Mouse (Mus musculus) CH12.LX (cell line): ENCODE data around the gene Egln2. TPM values are rescaled to one million over a fixed set of nuclear protein-coding genes. Genes with fewer than 3 reads are reported as not detected.
A peak's percentile ranks its signal among the peaks of the same experiment; 100 is the strongest.

Source experiments
- DNase-seq: peaks from one replicate; pipeline ENCODE4 v3.0.0-alpha.2; 2013; ENCODE audit errors: extremely low read depth
- H3K27ac ChIP-seq: 2 replicates; pipeline ENCODE4 v1.5.1; 2012; ENCODE audit warnings: low read depth, mild to moderate bottlenecking, control low read depth, moderate library complexity; ENCODE audit not compliant: insufficient read depth
- H3K27me3 ChIP-seq: replicated peaks from 2 replicates; pipeline ENCODE3; 2012; ENCODE audit warnings: inconsistent platforms
- H3K36me3 ChIP-seq, 2 experiments: replicated peaks in 1 of 2; 2 replicates each; pipeline versions ENCODE3 to v1.6.1; 2012; ENCODE audit warnings: inconsistent platforms in 1 of 2, low read length in 1 of 2, mild to moderate bottlenecking in 1 of 2, mixed read lengths in 1 of 2, moderate library complexity in 1 of 2; ENCODE audit not compliant: control insufficient read depth in 1 of 2, insufficient read depth in 1 of 2
- H3K4me1 ChIP-seq, 2 experiments: 2 replicates each; pipeline ENCODE4 v1.6.1; 2012; ENCODE audit warnings: inconsistent platforms in 1 of 2, moderate library complexity in 1 of 2; ENCODE audit not compliant: insufficient read depth in 2 of 2, control insufficient read depth in 1 of 2
- H3K4me2 ChIP-seq: 2 replicates; pipeline ENCODE4 v1.6.1; 2012; ENCODE audit warnings: low read depth, mild to moderate bottlenecking, control low read depth; ENCODE audit not compliant: poor library complexity, insufficient read depth, severe bottlenecking
- H3K4me3 ChIP-seq, 3 experiments: fragments of 150-350 bp in 1 of 3; sonication (generic) in 1 of 3; replicated peaks in 1 of 3; 2 replicates each; pipeline versions ENCODE3 to v1.5.1; 2011 to 2012; ENCODE audit warnings: low read depth in 2 of 3, low read length in 2 of 3, mild to moderate bottlenecking in 2 of 3, moderate library complexity in 2 of 3, control low read depth in 1 of 3, improper control_type of control experiment in 1 of 3, inconsistent platforms in 1 of 3, mixed read lengths in 1 of 3; ENCODE audit not compliant: poor library complexity in 1 of 3
- H3K79me2 ChIP-seq: replicated peaks from 2 replicates; pipeline ENCODE4 v1.6.1; 2012; ENCODE audit warnings: mild to moderate bottlenecking, moderate library complexity; ENCODE audit not compliant: control insufficient read depth, poor library complexity, insufficient read depth, severe bottlenecking; ENCODE audit errors: extremely low read depth
- H3K9ac ChIP-seq: 2 replicates; pipeline ENCODE4 v1.6.1; 2012; ENCODE audit warnings: low read depth, mild to moderate bottlenecking, control low read depth, moderate library complexity; ENCODE audit not compliant: insufficient read depth
- H3K9me3 ChIP-seq: replicated peaks from 2 replicates; pipeline ENCODE3; 2012; ENCODE audit warnings: low read length, inconsistent platforms, mixed read lengths
- CTCF ChIP-seq, 2 experiments: IDR thresholded peaks in 1 of 2; conservative IDR thresholded peaks in 1 of 2; 2 replicates each; pipeline ENCODE4 v1.5.1; 2011 to 2012; ENCODE audit warnings: low read depth in 2 of 2, low read length in 2 of 2, improper control_type of control experiment in 1 of 2, inconsistent platforms in 1 of 2, mild to moderate bottlenecking in 1 of 2, moderate library complexity in 1 of 2
- E2F4 ChIP-seq: IDR thresholded peaks from 2 replicates; pipeline ENCODE4 v1.6.1; 2011; ENCODE audit warnings: low read depth, low read length, improper control_type of control experiment; ENCODE audit not compliant: insufficient replicate concordance
- ELF1 ChIP-seq: IDR thresholded peaks from 2 replicates; pipeline ENCODE4 v1.6.1; 2014; ENCODE audit warnings: low read depth, mild to moderate bottlenecking, inconsistent platforms, low read length, improper control_type of control experiment
- ETS1 ChIP-seq: conservative IDR thresholded peaks from 2 replicates; pipeline ENCODE4 v1.6.1; 2012; ENCODE audit warnings: low read depth, mild to moderate bottlenecking, inconsistent platforms, low read length, improper control_type of control experiment, moderate library complexity
- IRF4 ChIP-seq: IDR thresholded peaks from 2 replicates; pipeline ENCODE4 v1.6.1; 2014; ENCODE audit warnings: low read depth, mild to moderate bottlenecking, inconsistent platforms, low read length, improper control_type of control experiment
- JUN ChIP-seq: IDR thresholded peaks from 2 replicates; pipeline ENCODE4 v1.6.1; 2011; ENCODE audit warnings: low read depth, mild to moderate bottlenecking, low read length, improper control_type of control experiment, moderate library complexity; ENCODE audit not compliant: insufficient read depth
- JUND ChIP-seq: conservative IDR thresholded peaks from 2 replicates; pipeline ENCODE4 v1.6.1; 2011; ENCODE audit warnings: low read depth, low read length, improper control_type of control experiment
- KAT2A ChIP-seq: IDR thresholded peaks from 2 replicates; pipeline ENCODE4 v1.6.1; 2012; ENCODE audit warnings: low read length, improper control_type of control experiment, inconsistent platforms; ENCODE audit not compliant: insufficient replicate concordance
- MAFK ChIP-seq: IDR thresholded peaks from 2 replicates; pipeline ENCODE4 v1.6.1; 2011; ENCODE audit warnings: low read length, improper control_type of control experiment; ENCODE audit not compliant: insufficient replicate concordance
- MAX ChIP-seq: IDR thresholded peaks from 2 replicates; pipeline ENCODE4 v1.6.1; 2011; ENCODE audit warnings: low read length, improper control_type of control experiment
- MAZ ChIP-seq: IDR thresholded peaks from 2 replicates; pipeline ENCODE4 v1.6.1; 2012; ENCODE audit warnings: low read depth, mild to moderate bottlenecking, inconsistent platforms, low read length, improper control_type of control experiment, moderate library complexity
- MEF2A ChIP-seq: IDR thresholded peaks from 2 replicates; pipeline ENCODE4 v1.6.1; 2014; ENCODE audit warnings: low read depth, mild to moderate bottlenecking, inconsistent platforms, low read length, improper control_type of control experiment, borderline replicate concordance
- POLR2AphosphoS2 ChIP-seq: IDR thresholded peaks from 2 replicates; pipeline ENCODE4 v1.6.1; 2011; ENCODE audit warnings: low read depth, low read length, improper control_type of control experiment
- RAD21 ChIP-seq: IDR thresholded peaks from 2 replicates; pipeline ENCODE4 v1.6.1; 2011; ENCODE audit warnings: low read depth, mild to moderate bottlenecking, low read length, improper control_type of control experiment, moderate library complexity
- SMC3 ChIP-seq: IDR thresholded peaks from 2 replicates; pipeline ENCODE4 v1.6.1; 2011; ENCODE audit warnings: low read depth, low read length, improper control_type of control experiment
- TBP ChIP-seq: conservative IDR thresholded peaks from 2 replicates; pipeline ENCODE4 v1.6.1; 2011; ENCODE audit warnings: low read depth, low read length, improper control_type of control experiment
- TCF12 ChIP-seq: IDR thresholded peaks from 2 replicates; pipeline ENCODE4 v1.6.1; 2014; ENCODE audit warnings: low read depth, mild to moderate bottlenecking, inconsistent platforms, low read length, improper control_type of control experiment
- USF1 ChIP-seq: IDR thresholded peaks from 2 replicates; pipeline ENCODE4 v1.6.1; 2014; ENCODE audit warnings: low read depth, mild to moderate bottlenecking, inconsistent platforms, low read length, improper control_type of control experiment
- USF2 ChIP-seq: conservative IDR thresholded peaks from 2 replicates; pipeline ENCODE4 v1.6.1; 2011; ENCODE audit warnings: low read depth, low read length, improper control_type of control experiment
- ZKSCAN1 ChIP-seq: IDR thresholded peaks from 2 replicates; pipeline ENCODE4 v1.6.1; 2012; ENCODE audit warnings: low read depth, inconsistent platforms, low read length, improper control_type of control experiment, borderline replicate concordance
- ZMIZ1 ChIP-seq: IDR thresholded peaks from 2 replicates; pipeline ENCODE4 v1.6.1; 2012; ENCODE audit warnings: low read depth, mild to moderate bottlenecking, inconsistent platforms, low read length, improper control_type of control experiment
- dilution Hi-C: fragments of 300-500 bp; cut with MboI; formaldehyde crosslinking; loops from 2 replicates; pipeline ENCODE4 v1.14.3; 2020; ENCODE audit warnings: low sequenced_read_pairs; ENCODE audit not compliant: extremely low pct_unique_long_range_greater_than_20kb, extremely low pct_ligation_motif_present
- in situ Hi-C: fragments of 300-500 bp; cut with MboI; formaldehyde crosslinking; loops from 3 replicates; pipeline ENCODE4 v1.14.3; 2019; ENCODE audit warnings: low sequenced_read_pairs, low pct_ligation_motif_present, low pct_unique_long_range_greater_than_20kb, mixed read lengths
- polyA plus RNA-seq: library from polyadenylated mRNA; unstranded; fragments of >175 nt; gene quantifications from 2 replicates; pipeline ENCODE4 v1.2.1, GENCODE M21; 2012; ENCODE audit warnings: low read depth; ENCODE audit not compliant: insufficient read length
- total RNA-seq, 2 experiments: library from RNA; depleted of rRNA; stranded (reverse); fragments of 300-350 nt in 1 of 2; fragments of >200 nt in 1 of 2; gene quantifications; 2 replicates each; pipeline ENCODE4 v1.2.3; 2012 to 2014

Gene Egln2
- total and polyA plus RNA-seq, 3 experiments: 37.9 to 115 (median 103) TPM

GRCm38 (mm10) chr7:27128162-27128561, 38.4 kb downstream of the Egln2 start:
- H3K4me1 ChIP-seq: no peaks in the 10 kb centered on the region
- H3K36me3 ChIP-seq: no peaks in the 10 kb centered on the region
- H3K9ac ChIP-seq: no peak overlapping the region
- no peak overlapping the region for H3K4me3 ChIP-seq
- no peaks in the 10 kb centered on the region for H3K79me2 ChIP-seq
- in situ Hi-C loops: loop anchor here (25.0 kb wide), 1 partner anchor 366 kb away; the partner anchor contains the start of gene Cyp2b19
- H3K4me2 ChIP-seq: no peak overlapping the region
- dilution Hi-C loops: no loop called here
- TF ChIP-seq SMC3: peak; percentile 46
- TF ChIP-seq ZKSCAN1: no peak
- no peak for TF ChIP-seq USF2
- TF ChIP-seq RAD21: peak; percentile 68
- peak; percentile 40 to 66; a peak in 3 of 4 replicates for TF ChIP-seq CTCF (conservative IDR thresholded peaks at IDR 0.05 in 1 of 2, IDR thresholded peaks at IDR 0.05 in 1 of 2; ENCODE audit: low read depth in 2 of 2, low read length in 2 of 2)
- peak; percentile 36 for DNase-seq
- H3K27me3 ChIP-seq: peaks cover 59% of the 10 kb centered on the region
- H3K9me3 ChIP-seq: peaks cover 7% of the 10 kb centered on the region
- H3K27ac ChIP-seq: no peak overlapping the region

- Histone ChIP-seq H3K27ac (no peak overlapping the region), H3K4me2 (no peak overlapping the region), H3K9ac (no peak overlapping the region), H3K36me3 (no peaks in the 10 kb centered on the region), H3K4me3 (no peak overlapping the region), H3K9me3 (no peaks in the 10 kb centered on the region)
- in situ Hi-C loops: loop anchor here (25.0 kb wide), 1 partner anchor 363 kb away; the partner anchor contains the start of gene Cyp2b19
- TF ChIP-seq USF2 (no peak), MAZ (no peak), JUN (no peak), KAT2A (no peak), MAFK (no peak), USF1 (no peak), MEF2A (no peak), JUND (no peak), ZKSCAN1 (no peak), POLR2AphosphoS2 (no peak), E2F4 (no peak), IRF4 (no peak), ZMIZ1 (no peak), ELF1 (no peak), MAX (no peak), TCF12 (no peak), TBP (no peak), ETS1 (no peak)
- TF ChIP-seq, all 38 proteins: peak for 0
- H3K27me3 ChIP-seq: peaks cover 69% of the 10 kb centered on the region
- DNase-seq: no peak
- no peaks in the 10 kb centered on the region for H3K4me1 ChIP-seq
- H3K79me2 ChIP-seq: no peaks in the 10 kb centered on the region
- dilution Hi-C loops: no loop called here
Observed at GRCm38 (mm10) chr7:27124969-27125368, 41.6 kb downstream of the Egln2 start.
